Mouse (Mus musculus): ENCODE measurements around the gene Cyp2c67.
"Not testable (repeated sequence)": the region's sequence is repeated elsewhere in the genome, so short reads cannot be mapped to it uniquely, and the experiment has no call there.

The Cyp2c67 gene

GRCm38 (mm10) chr19:39648938-39649337 lies at the start of gene Cyp2c67:
Gene Cyp2c67 (minus strand): TSS chr19:39649051.
- no peak for DNase-seq (ENCODE audit: low spot score in 2 of 2)

- DNase-seq (ENCODE audit: low spot score in 2 of 2), result not testable (repeated sequence)
These were observed 16.8 kb upstream of the Cyp2c67 start for GRCm38 (mm10) chr19:39665650-39666049.

GRCm38 (mm10) chr19:39652381-39652780 lies 3.5 kb upstream of the Cyp2c67 start:
- DNase-seq (ENCODE audit: low spot score in 2 of 2), result no peak

GRCm38 (mm10) chr19:39647519-39647918 lies 1.3 kb downstream of the Cyp2c67 start:
- no peak for DNase-seq (ENCODE audit: low spot score in 2 of 2)

GRCm38 (mm10) chr19:39644551-39644950 lies 4.3 kb downstream of the Cyp2c67 start:
- DNase-seq (ENCODE audit: low spot score in 2 of 2), result not testable (repeated sequence)

Measured in urinary bladder, postnatal 36 days (tissue).